Mouse (Mus musculus) CD8-positive naive resting alpha-beta T cell, adult 2 months (primary cell): ENCODE data around the gene Pnkd.

Experiments used
- DNase-seq, 2 experiments: peaks; one replicate each; pipeline ENCODE4 v3.0.0; 2022; ENCODE audit warnings: low read depth in 2 of 2, low spot score in 2 of 2

Gene Pnkd

GRCm38 (mm10) chr1:74284543-74285160 is at the start of gene Pnkd, which contains the start of gene Aamp:
Pnkd (plus strand) TSS chr1:74284930.
Aamp (minus strand) TSS chr1:74284738.
- peak; percentile 100 for DNase-seq

- peak; percentile 98 to 99 for DNase-seq
Observed at GRCm38 (mm10) chr1:74235938-74236589, 48.7 kb upstream of the Pnkd start, which contains the start of gene Arpc2. Arpc2 (plus strand) TSS chr1:74236084.

- DNase-seq, result peak in 1 of 2 experiments; percentile 32
Observed at GRCm38 (mm10) chr1:74236590-74237317, 48.0 kb upstream of the Pnkd start.

GRCm38 (mm10) chr1:74237671-74238070 is 47.1 kb upstream of the Pnkd start:
- DNase-seq, result no peak

- DNase-seq, result no peak
Observed at GRCm38 (mm10) chr1:74238136-74238535, 46.6 kb upstream of the Pnkd start.

- DNase-seq, result peak in 1 of 2 experiments; percentile 18
Observed at GRCm38 (mm10) chr1:74239162-74239561, 45.6 kb upstream of the Pnkd start.

GRCm38 (mm10) chr1:74239618-74240017 is 45.1 kb upstream of the Pnkd start:
- peak in 1 of 2 experiments; percentile 8 for DNase-seq

GRCm38 (mm10) chr1:74240311-74240710 is 44.4 kb upstream of the Pnkd start:
- no peak for DNase-seq

- DNase-seq, result no peak
Observed at GRCm38 (mm10) chr1:74240832-74241231, 43.9 kb upstream of the Pnkd start.

GRCm38 (mm10) chr1:74245525-74245924 is 39.2 kb upstream of the Pnkd start:
- no peak for DNase-seq

- peak; percentile 49 to 64 for DNase-seq
Observed at GRCm38 (mm10) chr1:74248799-74249198, 35.9 kb upstream of the Pnkd start.

- DNase-seq, result no peak
Observed at GRCm38 (mm10) chr1:74249331-74249980, 35.3 kb upstream of the Pnkd start.

GRCm38 (mm10) chr1:74250096-74250495 is 34.6 kb upstream of the Pnkd start:
- DNase-seq, result no peak

GRCm38 (mm10) chr1:74255704-74256345 is 28.9 kb upstream of the Pnkd start:
- no peak for DNase-seq

GRCm38 (mm10) chr1:74256782-74257181 is 27.9 kb upstream of the Pnkd start:
- DNase-seq, result no peak

GRCm38 (mm10) chr1:74262510-74262909 is 22.2 kb upstream of the Pnkd start:
- no peak for DNase-seq

GRCm38 (mm10) chr1:74268750-74269149 is 16.0 kb upstream of the Pnkd start:
- DNase-seq, result no peak

- DNase-seq, result no peak
Observed at GRCm38 (mm10) chr1:74271659-74272058, 13.1 kb upstream of the Pnkd start.

GRCm38 (mm10) chr1:74275015-74275414 is 9.7 kb upstream of the Pnkd start:
- DNase-seq, result no peak

- DNase-seq, result no peak
Observed at GRCm38 (mm10) chr1:74277041-74277440, 7.7 kb upstream of the Pnkd start.
